Mouse (Mus musculus): Measurements from ENCODE around the gene Zfp141.
"Not testable (repeated sequence)": the region's sequence is repeated elsewhere in the genome, so short reads cannot be mapped to it uniquely, and the experiment has no call there.

Zfp141 gene

GRCm38 (mm10) chr7:42505588-42505987 lies at the start of gene Zfp141:
Gene Zfp141 (minus strand): TSS chr7:42505740.
- POLR2A ChIA-PET = interaction anchor here in 2 of 4 experiments (0.9 to 2.9 kb wide), 8 partner anchors 8 to 87 kb away, joined by 3 to 14 read pairs (median 4); partner anchors contain the start of gene Zfp977 (in 2 of the 2)
- CTCF ChIA-PET = not testable (repeated sequence)

- CTCF ChIA-PET = no interaction called here
- POLR2A ChIA-PET = interaction anchor here in 1 of 4 experiments (1.2 kb wide), 1 partner anchor 54 kb away, joined by 4 read pairs; no protein-coding TSS in a partner anchor
Measured at GRCm38 (mm10) chr7:42551766-42552165, 46.2 kb upstream of the Zfp141 start.

- CTCF ChIA-PET = no interaction called here
Measured at GRCm38 (mm10) chr7:42505186-42505585, 354 bp downstream of the Zfp141 start.

GRCm38 (mm10) chr7:42498248-42498647 lies 7.3 kb downstream of the Zfp141 start:
- ChIA-PET POLR2A (interaction anchor here in 2 of 4 experiments (1.2 to 2.8 kb wide), 7 partner anchors 8 to 865 kb away, joined by 3 to 14 read pairs (median 5); partner anchors contain the start of genes Zfp141 (in 1 of the 2), Zfp788 (in 1 of the 2) and Zfp977 (in 1 of the 2)), CTCF (no interaction called here)

More at GRCm38 (mm10) chr7:42505186-42505585, 354 bp downstream of the Zfp141 start:
- POLR2A ChIA-PET = interaction anchor here in 3 of 4 experiments (0.6 to 2.9 kb wide), 8 partner anchors 8 to 906 kb away, joined by 3 to 14 read pairs (median 4); partner anchors contain the start of gene Zfp977 (in 1 of the 3)

- CTCF ChIA-PET = no interaction called here
Measured at GRCm38 (mm10) chr7:42497356-42497755, 8.2 kb downstream of the Zfp141 start.

GRCm38 (mm10) chr7:42496202-42496601 lies 9.3 kb downstream of the Zfp141 start:
- CTCF ChIA-PET = no interaction called here
- POLR2A ChIA-PET = interaction anchor here in 2 of 4 experiments (0.9 to 2.8 kb wide), 6 partner anchors 13 to 893 kb away, joined by 3 to 9 read pairs (median 4); partner anchors contain the start of gene Zfp977 (in 2 of the 2)

More at GRCm38 (mm10) chr7:42497356-42497755, 8.2 kb downstream of the Zfp141 start:
- POLR2A ChIA-PET = interaction anchor here in 3 of 4 experiments (0.6 to 2.8 kb wide), 13 partner anchors 9 to 1464 kb away, joined by 3 to 14 read pairs (median 4); partner anchors contain the start of genes Zfp977 (in 2 of the 3), Zfp141 (in 1 of the 3) and Zfp788 (in 1 of the 3)

- POLR2A ChIA-PET = interaction anchor here in 1 of 4 experiments (0.8 kb wide), 1 partner anchor 14 kb away, joined by 3 read pairs; no protein-coding TSS in a partner anchor
- CTCF ChIA-PET = no interaction called here
Measured at GRCm38 (mm10) chr7:42490859-42491258, 14.7 kb downstream of the Zfp141 start.

- ChIA-PET CTCF (no interaction called here), POLR2A (no interaction called here)
Measured at GRCm38 (mm10) chr7:42490358-42490757, 15.2 kb downstream of the Zfp141 start.

GRCm38 (mm10) chr7:42454640-42455039 lies 50.9 kb downstream of the Zfp141 start:
- ChIA-PET CTCF (interaction anchor here in 1 of 4 experiments (0.7 kb wide), 1 partner anchor 23 kb away, joined by 3 read pairs; no protein-coding TSS in a partner anchor), POLR2A (interaction anchor here in 1 of 4 experiments (1.7 kb wide), 1 partner anchor 138 kb away, joined by 4 read pairs; the partner anchor contains the start of gene Zfp977)

GRCm38 (mm10) chr7:42450618-42451017 lies 54.9 kb downstream of the Zfp141 start:
- CTCF ChIA-PET = no interaction called here

GRCm38 (mm10) chr7:42447850-42448249 lies 57.7 kb downstream of the Zfp141 start, which contains the start of gene 4933421I07Rik:
Gene 4933421I07Rik (minus strand): TSS chr7:42448120.
- CTCF ChIA-PET = no interaction called here

More at GRCm38 (mm10) chr7:42450618-42451017, 54.9 kb downstream of the Zfp141 start:
- POLR2A ChIA-PET = no interaction called here

GRCm38 (mm10) chr7:42447352-42447751 lies 58.2 kb downstream of the Zfp141 start:
- POLR2A ChIA-PET = interaction anchor here in 1 of 4 experiments (0.8 kb wide), 1 partner anchor 40 kb away, joined by 3 read pairs; no protein-coding TSS in a partner anchor
- CTCF ChIA-PET = interaction anchor here in 1 of 4 experiments (0.6 kb wide), 1 partner anchor 111 kb away, joined by 3 read pairs; no protein-coding TSS in a partner anchor

More at GRCm38 (mm10) chr7:42447850-42448249, 57.7 kb downstream of the Zfp141 start, which contains the start of gene 4933421I07Rik:
- POLR2A ChIA-PET = no interaction called here
